Mouse (Mus musculus) MEL (cell line): ENCODE results near the gene Rab34. TPM values are rescaled to one million over a fixed set of nuclear protein-coding genes. Genes with fewer than 3 reads are reported as not detected.

ENCODE experiments used
- DNase-seq: peaks from one replicate; pipeline ENCODE4 v3.0.0; 2011; ENCODE audit warnings: low read depth, low spot score
- H3K27ac ChIP-seq: 2 replicates; pipeline ENCODE4 v1.5.1; 2012; ENCODE audit warnings: low read depth, mild to moderate bottlenecking, control low read depth, low read length, moderate library complexity; ENCODE audit not compliant: control insufficient read depth
- H3K27me3 ChIP-seq, 2 experiments: fragments of 150-350 bp in 1 of 2; sonication (generic) in 1 of 2; 2 replicates each; pipeline ENCODE4 v1.6.1; 2012; ENCODE audit warnings: low read length in 2 of 2, mild to moderate bottlenecking in 2 of 2, improper control_type of control experiment in 1 of 2, moderate library complexity in 1 of 2; ENCODE audit not compliant: insufficient read depth in 2 of 2, control insufficient read depth in 1 of 2
- H3K36me3 ChIP-seq, 2 experiments: 2 replicates each; pipeline ENCODE4 v1.6.1; 2012 to 2014; ENCODE audit warnings: low read length in 2 of 2, improper control_type of control experiment in 1 of 2, inconsistent platforms in 1 of 2, mild to moderate bottlenecking in 1 of 2; ENCODE audit not compliant: insufficient read depth in 2 of 2, control insufficient read depth in 1 of 2
- H3K4me1 ChIP-seq, 2 experiments: fragments of 150-350 bp in 1 of 2; sonication (generic) in 1 of 2; 2 replicates each; pipeline ENCODE4 v1.6.1; 2012; ENCODE audit warnings: low read length in 2 of 2, improper control_type of control experiment in 1 of 2, mild to moderate bottlenecking in 1 of 2; ENCODE audit not compliant: insufficient read depth in 2 of 2, control insufficient read depth in 1 of 2
- H3K4me3 ChIP-seq, 2 experiments: fragments of 150-350 bp in 1 of 2; sonication (generic) in 1 of 2; 2 replicates each; pipeline ENCODE4 v1.5.1; 2012; ENCODE audit warnings: low read depth in 2 of 2, low read length in 2 of 2, mild to moderate bottlenecking in 2 of 2, moderate library complexity in 2 of 2, control low read depth in 1 of 2, improper control_type of control experiment in 1 of 2; ENCODE audit not compliant: control insufficient read depth in 1 of 2, insufficient read depth in 1 of 2
- H3K79me2 ChIP-seq: 2 replicates; pipeline ENCODE4 v1.6.1; 2012; ENCODE audit warnings: mild to moderate bottlenecking, low read length, moderate library complexity; ENCODE audit not compliant: control insufficient read depth, poor library complexity, insufficient read depth
- H3K9ac ChIP-seq: 2 replicates; pipeline ENCODE4 v1.6.1; 2012; ENCODE audit warnings: low read depth, mild to moderate bottlenecking, control low read depth, low read length, moderate library complexity; ENCODE audit not compliant: control insufficient read depth, poor library complexity, severe bottlenecking
- H3K9me3 ChIP-seq: fragments of 150-350 bp; sonication (generic); replicated peaks from 2 replicates; pipeline ENCODE4 v1.6.1; 2012; ENCODE audit warnings: mild to moderate bottlenecking, low read length, improper control_type of control experiment, moderate library complexity; ENCODE audit not compliant: insufficient read depth
- CHD1 ChIP-seq: IDR thresholded peaks from 2 replicates; pipeline ENCODE4 v1.6.1; 2012; ENCODE audit warnings: low read depth, mild to moderate bottlenecking, inconsistent platforms, low read length, improper control_type of control experiment
- CHD2 ChIP-seq: IDR thresholded peaks from 2 replicates; pipeline ENCODE4 v1.6.1; 2011; ENCODE audit warnings: low read length, improper control_type of control experiment
- CTCF ChIP-seq, 3 experiments: IDR thresholded peaks in 2 of 3; conservative IDR thresholded peaks in 1 of 3; 2 replicates each; pipeline ENCODE4 v1.5.1; 2011 to 2012; ENCODE audit warnings: low read length in 3 of 3, low read depth in 2 of 3, mild to moderate bottlenecking in 2 of 3, improper control_type of control experiment in 1 of 3, inconsistent platforms in 1 of 3, mixed read lengths in 1 of 3, moderate library complexity in 1 of 3; ENCODE audit not compliant: control insufficient read depth in 1 of 3, insufficient read depth in 1 of 3, poor library complexity in 1 of 3, severe bottlenecking in 1 of 3
- ELF1 ChIP-seq: IDR thresholded peaks from 2 replicates; pipeline ENCODE4 v1.6.1; 2014; ENCODE audit warnings: low read depth, mild to moderate bottlenecking, inconsistent platforms, low read length, improper control_type of control experiment, moderate library complexity
- EP300 ChIP-seq, 2 experiments: IDR thresholded peaks; 2 replicates each; pipeline ENCODE4 v1.6.1; 2011; ENCODE audit warnings: improper control_type of control experiment in 2 of 2, low read length in 2 of 2, low read depth in 1 of 2, mild to moderate bottlenecking in 1 of 2
- ETS1 ChIP-seq: IDR thresholded peaks from 2 replicates; pipeline ENCODE4 v1.6.1; 2012; ENCODE audit warnings: low read depth, mild to moderate bottlenecking, inconsistent platforms, low read length, improper control_type of control experiment, moderate library complexity
- GABPA ChIP-seq: IDR thresholded peaks from 2 replicates; pipeline ENCODE4 v1.6.1; 2012; ENCODE audit warnings: low read depth, mild to moderate bottlenecking, inconsistent platforms, low read length, improper control_type of control experiment, moderate library complexity
- GATA1 ChIP-seq: IDR thresholded peaks from 2 replicates; pipeline ENCODE4 v1.6.1; 2011; ENCODE audit warnings: low read depth, low read length, improper control_type of control experiment
- JUND ChIP-seq: IDR thresholded peaks from 2 replicates; pipeline ENCODE4 v1.6.1; 2011; ENCODE audit warnings: low read depth, mild to moderate bottlenecking, improper control_type of control experiment, low read length
- KAT2A ChIP-seq: conservative IDR thresholded peaks from 2 replicates; pipeline ENCODE4 v1.6.1; 2012; ENCODE audit warnings: low read depth, low read length, improper control_type of control experiment, inconsistent platforms
- MAFK ChIP-seq: IDR thresholded peaks from 2 replicates; pipeline ENCODE4 v1.6.1; 2011; ENCODE audit warnings: low read depth, mild to moderate bottlenecking, low read length, improper control_type of control experiment, borderline replicate concordance
- MAZ ChIP-seq: IDR thresholded peaks from 2 replicates; pipeline ENCODE4 v1.6.1; 2012; ENCODE audit warnings: low read depth, mild to moderate bottlenecking, inconsistent platforms, low read length, improper control_type of control experiment
- MEF2A ChIP-seq: IDR thresholded peaks from 2 replicates; pipeline ENCODE4 v1.6.1; 2014; ENCODE audit warnings: low read depth, mild to moderate bottlenecking, inconsistent platforms, low read length, improper control_type of control experiment; ENCODE audit not compliant: poor library complexity, insufficient replicate concordance, severe bottlenecking; ENCODE audit errors: extremely low read depth
- MXI1 ChIP-seq: IDR thresholded peaks from 2 replicates; pipeline ENCODE4 v1.6.1; 2011; ENCODE audit warnings: mild to moderate bottlenecking, low read depth, low read length, improper control_type of control experiment
- MYC ChIP-seq: IDR thresholded peaks from 2 replicates; pipeline ENCODE4 v1.6.1; 2011; ENCODE audit warnings: low read depth, mild to moderate bottlenecking, low read length, improper control_type of control experiment, moderate library complexity
- NELFE ChIP-seq: IDR thresholded peaks from 2 replicates; pipeline ENCODE4 v1.6.1; 2011; ENCODE audit warnings: low read depth, low read length, improper control_type of control experiment
- NRF1 ChIP-seq: IDR thresholded peaks from 2 replicates; pipeline ENCODE4 v1.6.1; 2014; ENCODE audit warnings: low read depth, mild to moderate bottlenecking, inconsistent platforms, low read length, improper control_type of control experiment, moderate library complexity; ENCODE audit not compliant: poor library complexity, insufficient read depth, severe bottlenecking
- POLR2A ChIP-seq, 2 experiments: IDR thresholded peaks; 2 replicates each; pipeline ENCODE4 v1.6.1; 2011 to 2012; ENCODE audit warnings: low read length in 2 of 2, mild to moderate bottlenecking in 2 of 2, control low read depth in 1 of 2, improper control_type of control experiment in 1 of 2, low read depth in 1 of 2, moderate library complexity in 1 of 2; ENCODE audit not compliant: control insufficient read depth in 1 of 2, insufficient read depth in 1 of 2, poor library complexity in 1 of 2
- POLR2AphosphoS2 ChIP-seq: IDR thresholded peaks from 2 replicates; pipeline ENCODE4 v1.6.1; 2011; ENCODE audit warnings: low read length, improper control_type of control experiment
- POLR2AphosphoS5 ChIP-seq: IDR thresholded peaks from 2 replicates; pipeline ENCODE4 v1.6.1; 2012; ENCODE audit warnings: low read depth, borderline replicate concordance, mild to moderate bottlenecking, inconsistent platforms, low read length, moderate library complexity, mixed read lengths
- SIN3A ChIP-seq: IDR thresholded peaks from 2 replicates; pipeline ENCODE4 v1.6.1; 2012; ENCODE audit warnings: low read length, improper control_type of control experiment, inconsistent platforms
- TAL1 ChIP-seq: IDR thresholded peaks from 2 replicates; pipeline ENCODE4 v1.6.1; 2012; ENCODE audit warnings: mild to moderate bottlenecking, inconsistent platforms, low read length, moderate library complexity, mixed read lengths
- TBP ChIP-seq: IDR thresholded peaks from 2 replicates; pipeline ENCODE4 v1.8.0; 2011; ENCODE audit warnings: low read depth, low read length, improper control_type of control experiment
- TCF12 ChIP-seq: IDR thresholded peaks from 2 replicates; pipeline ENCODE4 v1.6.1; 2014; ENCODE audit warnings: low read depth, mild to moderate bottlenecking, inconsistent platforms, low read length, improper control_type of control experiment, moderate library complexity
- UBTF ChIP-seq: IDR thresholded peaks from 2 replicates; pipeline ENCODE4 v1.6.1; 2012; ENCODE audit warnings: low read depth, mild to moderate bottlenecking, inconsistent platforms, low read length, improper control_type of control experiment, moderate library complexity, borderline replicate concordance; ENCODE audit not compliant: insufficient read depth
- USF1 ChIP-seq: IDR thresholded peaks from 2 replicates; pipeline ENCODE4 v1.6.1; 2014; ENCODE audit warnings: low read depth, mild to moderate bottlenecking, inconsistent platforms, low read length, improper control_type of control experiment, moderate library complexity
- USF2 ChIP-seq, 2 experiments: IDR thresholded peaks; 2 replicates each; pipeline ENCODE4 v1.6.1; 2011 to 2012; ENCODE audit warnings: improper control_type of control experiment in 2 of 2, low read length in 2 of 2, borderline replicate concordance in 1 of 2, inconsistent platforms in 1 of 2, low read depth in 1 of 2, mild to moderate bottlenecking in 1 of 2; ENCODE audit not compliant: insufficient read depth in 1 of 2
- ZC3H11A ChIP-seq: IDR thresholded peaks from 2 replicates; pipeline ENCODE4 v1.6.1; 2012; ENCODE audit warnings: low read depth, mild to moderate bottlenecking, inconsistent platforms, low read length, improper control_type of control experiment
- ZKSCAN1 ChIP-seq: IDR thresholded peaks from 2 replicates; pipeline ENCODE4 v1.6.1; 2012; ENCODE audit warnings: low read depth, mild to moderate bottlenecking, inconsistent platforms, low read length, improper control_type of control experiment, moderate library complexity
- ZNF384 ChIP-seq: IDR thresholded peaks from 2 replicates; pipeline ENCODE4 v1.6.1; 2012; ENCODE audit warnings: low read depth, mild to moderate bottlenecking, inconsistent platforms, low read length, improper control_type of control experiment
- polyA plus RNA-seq, 2 experiments: library from polyadenylated mRNA; stranded (reverse) in 1 of 2; unstranded in 1 of 2; fragments of >175 nt in 1 of 2; fragments of >200 nt in 1 of 2; gene quantifications; 2 replicates each; pipeline versions ENCODE4 v1.2.1 to v1.2.4; 2012; ENCODE audit warnings: low replicate concordance in 2 of 2, low read depth in 1 of 2; ENCODE audit not compliant: insufficient read length in 2 of 2, insufficient read depth in 1 of 2, missing spikeins in 1 of 2
- total RNA-seq: library from RNA; depleted of rRNA; stranded (reverse); fragments of 300-350 nt; gene quantifications from 2 replicates; pipeline ENCODE4 v1.2.3, GENCODE M21; 2012

Rab34 gene
- total and polyA plus RNA-seq, 3 experiments = 20.8 to 42.9 TPM; not detected in 1

DNA sequence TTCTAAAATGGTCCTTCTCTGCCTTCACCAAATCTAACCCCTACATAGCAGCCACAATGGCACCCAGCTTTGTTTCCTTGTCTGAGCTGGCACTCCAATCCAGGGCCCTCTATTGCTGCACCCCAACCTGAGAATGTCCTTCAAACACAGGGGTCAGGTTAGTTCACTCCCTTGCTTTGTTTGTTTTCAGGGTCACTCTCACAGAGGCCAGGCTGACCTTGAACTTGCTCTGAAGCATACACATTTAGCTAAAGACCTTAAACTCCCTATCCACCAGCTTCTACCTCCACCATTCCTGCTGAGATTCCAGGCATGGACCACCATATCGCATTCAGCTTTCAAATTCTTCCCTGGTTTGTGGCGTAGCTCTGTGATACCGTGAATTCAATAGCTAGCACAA is 13.7 kb upstream of the Rab34 start:
- Histone ChIP-seq H3K4me1 (peaks cover 0 to 3% of the 10 kb centered on the region in 2 experiments; a peak in 1 of 4 replicates), H3K9ac (no peak overlapping the region), H3K9me3 (no peaks in the 10 kb centered on the region), H3K4me3 (no peak overlapping the region), H3K79me2 (peaks cover 7% of the 10 kb centered on the region), H3K27me3 (no peaks in the 10 kb centered on the region), H3K36me3 (peaks cover 0 to 5% of the 10 kb centered on the region in 2 experiments; a peak in 2 of 4 replicates), H3K27ac (no peak overlapping the region)
- DNase-seq = no peak
- TF ChIP-seq NELFE (no peak), NRF1 (no peak), USF2 (IDR thresholded peaks at IDR 0.05; ENCODE audit: borderline replicate concordance in 1 of 2, insufficient read depth in 1 of 2, low read depth in 1 of 2, low read length in 2 of 2) (no peak), GATA1 (no peak), ZC3H11A (no peak), USF1 (no peak), CHD2 (no peak), ELF1 (no peak), POLR2AphosphoS5 (no peak), MEF2A (no peak), POLR2A (IDR thresholded peaks at IDR 0.05; ENCODE audit: control insufficient read depth in 1 of 2, insufficient read depth in 1 of 2, low read depth in 1 of 2, low read length in 2 of 2, poor library complexity in 1 of 2) (no peak), MYC (no peak), TCF12 (no peak), MAZ (no peak), ZNF384 (no peak), SIN3A (no peak), TAL1 (no peak), TBP (no peak), GABPA (no peak), CHD1 (no peak)

DNA sequence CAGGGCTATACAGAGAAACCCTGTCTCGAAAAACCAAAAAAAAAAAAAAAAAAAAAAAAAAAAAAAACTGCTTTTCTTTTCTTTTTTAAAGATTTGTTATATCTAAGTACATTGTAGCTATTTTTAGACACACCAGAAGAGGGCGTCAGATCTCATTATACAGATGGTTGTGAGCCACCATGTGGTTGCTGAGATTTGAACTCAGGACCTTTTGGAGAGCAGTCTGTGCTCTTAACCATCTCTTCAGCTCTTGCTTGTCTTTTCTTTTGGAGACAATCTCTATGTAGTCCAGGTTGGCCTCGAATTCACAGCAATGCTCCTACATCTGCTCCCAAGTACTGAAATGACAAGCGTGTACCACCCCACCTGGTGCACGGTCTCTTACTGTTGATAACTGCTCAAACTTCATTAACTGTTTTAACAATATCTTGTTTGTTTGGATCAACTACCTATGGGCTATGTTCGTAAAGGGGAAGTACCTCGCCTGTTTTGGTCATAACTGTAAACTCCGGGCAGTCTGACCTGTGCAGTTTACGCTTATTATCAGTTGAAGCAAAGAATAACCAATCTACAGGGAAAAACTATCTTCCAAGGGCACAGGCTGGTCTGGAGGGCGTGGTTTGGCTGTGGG is 12.3 kb upstream of the Rab34 start:
- peaks cover 0 to 19% of the 10 kb centered on the region in 2 experiments; a peak in 3 of 4 replicates for H3K36me3 ChIP-seq
- TF ChIP-seq ZKSCAN1 (no peak), KAT2A (no peak), JUND (no peak), POLR2AphosphoS2 (no peak), ZNF384 (peak; percentile 70), ETS1 (0 out of 2 replicates have a peak, but pooled peaks have one; percentile 5), CHD1 (0 out of 2 replicates have a peak, but pooled peaks have one; percentile 73), MXI1 (peak; percentile 60; the same call in 1 of the 2 replicates), UBTF (no peak), MYC (peak; percentile 90), MEF2A (peak; percentile 88; the same call in 1 of the 2 replicates), CTCF (IDR thresholded peaks at IDR 0.05 in 2 of 3, conservative IDR thresholded peaks at IDR 0.05 in 1 of 3; ENCODE audit: control insufficient read depth in 1 of 3, insufficient read depth in 1 of 3, low read depth in 2 of 3, low read length in 3 of 3, poor library complexity in 1 of 3, severe bottlenecking in 1 of 3) (peak in 2 of 3 experiments; percentile 37 to 55; a peak in 4 of 6 replicates), EP300 (IDR thresholded peaks at IDR 0.05; ENCODE audit: low read depth in 1 of 2, low read length in 2 of 2) (0 out of 4 replicates have a peak, but pooled peaks of 1 of the 2 experiments have one; percentile 52), GATA1 (0 out of 2 replicates have a peak, but pooled peaks have one; percentile 11), ELF1 (no peak), MAFK (no peak)
- peaks cover 8% of the 10 kb centered on the region for H3K79me2 ChIP-seq
- peak overlapping the region; percentile 60 to 67 for H3K4me3 ChIP-seq
- peak; percentile 98 for DNase-seq
- H3K27ac ChIP-seq = peak overlapping the region; percentile 59
- no peaks in the 10 kb centered on the region for H3K9me3 ChIP-seq
- no peaks in the 10 kb centered on the region for H3K27me3 ChIP-seq
- peaks cover 0 to 11% of the 10 kb centered on the region in 2 experiments; a peak in 1 of 4 replicates for H3K4me1 ChIP-seq
- peak overlapping the region; percentile 10; the same call in 1 of the 2 replicates for H3K9ac ChIP-seq
